Mouse (Mus musculus): ENCODE data around the gene Traf7.

- TF ChIP-seq CTCF (conservative IDR thresholded peaks at IDR 0.05; ENCODE audit: low read length) (no peak), NANOG (IDR thresholded peaks at IDR 0.05; ENCODE audit: borderline replicate concordance, low read length) (no peak), POU5F1 (IDR thresholded peaks at IDR 0.05; ENCODE audit: borderline replicate concordance, low read length) (no peak)
These were observed 29.4 kb upstream of the Traf7 start for GRCm38 (mm10) chr17:24557091-24557490.

Measured in E14TG2a.4 (cell line).